Mouse (Mus musculus) liver, embryonic 16.5 days (tissue): ENCODE measurements at regions not wholly inside any gene's neighbourhood (a gene's known extent, or its start where the extent isn't known, plus 50 kb on each side); places are given as distances from the start of the nearest gene placed in this dataset.

Experiments used
- ATAC-seq: fragments of 200-750 bp; cut with Nextera tagmentation; 2 replicates; pipeline ENCODE4 v1.8.0; 2017; ENCODE audit warnings: low read depth, mild to moderate bottlenecking, moderate number of reproducible peaks, moderate library complexity
- H3K27ac ChIP-seq: fragments of 300-500 bp; sonication (generic); 2 replicates; pipeline ENCODE4 v1.5.1; 2014; ENCODE audit warnings: mild to moderate bottlenecking, low read length
- H3K27me3 ChIP-seq: fragments of 300-500 bp; sonication (generic); 2 replicates; pipeline ENCODE4 v1.6.1; 2014; ENCODE audit warnings: low read depth, low read length, mixed read lengths; ENCODE audit not compliant: control insufficient read depth, insufficient read depth
- H3K36me3 ChIP-seq: fragments of 300-500 bp; sonication (generic); 2 replicates; pipeline ENCODE4 v1.6.1; 2014; ENCODE audit warnings: mild to moderate bottlenecking; ENCODE audit not compliant: control insufficient read depth, insufficient read depth
- H3K4me1 ChIP-seq: fragments of 300-500 bp; sonication (generic); 2 replicates; pipeline ENCODE4 v1.6.1; 2014; ENCODE audit warnings: low read depth, low read length, mixed read lengths; ENCODE audit not compliant: control insufficient read depth
- H3K4me2 ChIP-seq: fragments of 300-500 bp; sonication (generic); 2 replicates; pipeline ENCODE4 v1.6.1; 2014; ENCODE audit warnings: low read depth, low read length, mixed read lengths
- H3K4me3 ChIP-seq: fragments of 300-500 bp; sonication (generic); 2 replicates; pipeline ENCODE4 v1.5.1; 2014; ENCODE audit warnings: low read depth, mild to moderate bottlenecking, low read length
- H3K9ac ChIP-seq: fragments of 300-500 bp; sonication (generic); 2 replicates; pipeline ENCODE4 v1.6.1; 2014; ENCODE audit warnings: low read depth, low read length
- H3K9me3 ChIP-seq: fragments of 300-500 bp; sonication (generic); replicated peaks from 2 replicates; pipeline ENCODE4 v1.6.1; 2016; ENCODE audit warnings: low read length; ENCODE audit not compliant: control insufficient read depth
- WGBS: fragments of 180-500 bp; shearing (Covaris S2); extraction: QIAGEN DNeasy Blood & Tissue Kit; methylation state at CpG from one replicate; pipeline ENCODE4 v1.1.7; 2014; ENCODE audit not compliant: insufficient replicate concordance; 5-methylcytosine and 5-hydroxymethylcytosine counted together

DNA sequence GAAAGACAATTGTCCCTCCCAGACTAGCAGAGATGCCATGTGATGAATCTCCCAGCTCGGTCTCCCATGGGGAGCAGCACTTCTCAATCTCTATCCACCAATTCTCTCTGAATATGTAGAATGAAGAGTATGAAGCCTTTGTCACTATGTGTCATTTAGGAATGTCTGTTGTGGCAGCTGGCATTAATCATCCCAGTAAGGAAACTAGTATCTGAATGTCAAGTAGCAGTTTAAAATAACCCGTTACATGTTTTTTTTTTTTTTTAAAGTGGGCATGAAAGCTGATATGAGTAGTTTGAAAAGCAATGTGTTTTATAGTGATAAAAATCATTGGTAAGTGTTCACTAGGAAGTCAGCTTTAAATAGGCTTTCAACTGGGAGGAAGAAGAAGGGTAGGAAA is 58.4 kb upstream of the Dcbld2 start:
- Histone ChIP-seq H3K27me3 (no peaks in the 10 kb centered on the region), H3K9me3 (no peaks in the 10 kb centered on the region), H3K36me3 (no peaks in the 10 kb centered on the region), H3K9ac (no peak overlapping the region), H3K4me1 (no peaks in the 10 kb centered on the region), H3K4me2 (no peak overlapping the region), H3K4me3 (no peak overlapping the region), H3K27ac (no peak overlapping the region)
- ATAC-seq: no peak
- 38% methylated on average over 2 of the region's 2 CpGs for whole genome bisulfite sequencing

DNA sequence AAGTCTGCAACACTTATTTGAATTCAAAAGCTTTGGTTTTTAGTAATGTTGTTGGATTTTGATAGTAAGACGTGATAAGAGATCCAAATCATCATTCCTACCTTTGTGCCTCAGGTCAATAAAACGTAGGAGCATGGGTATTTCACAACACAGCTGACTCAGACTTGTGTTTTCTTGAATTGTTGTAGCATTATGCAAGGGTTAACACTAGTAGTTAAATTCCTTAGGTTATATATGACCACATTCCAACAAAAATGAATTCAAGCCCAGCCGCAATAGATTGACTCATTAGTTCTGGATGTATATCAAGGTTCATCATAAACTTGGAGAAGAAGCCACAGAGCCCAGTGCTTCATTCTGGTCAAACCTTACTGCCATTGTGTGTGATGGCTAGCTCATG is 56.1 kb upstream of the Dcbld2 start:
- WGBS: 52% methylated on average over 3 of the region's 3 CpGs
- Histone ChIP-seq H3K9ac (no peak overlapping the region), H3K27me3 (no peaks in the 10 kb centered on the region), H3K4me3 (no peak overlapping the region), H3K4me1 (no peaks in the 10 kb centered on the region), H3K9me3 (no peaks in the 10 kb centered on the region), H3K4me2 (no peak overlapping the region), H3K36me3 (no peaks in the 10 kb centered on the region), H3K27ac (no peak overlapping the region)
- ATAC-seq: no peak

DNA sequence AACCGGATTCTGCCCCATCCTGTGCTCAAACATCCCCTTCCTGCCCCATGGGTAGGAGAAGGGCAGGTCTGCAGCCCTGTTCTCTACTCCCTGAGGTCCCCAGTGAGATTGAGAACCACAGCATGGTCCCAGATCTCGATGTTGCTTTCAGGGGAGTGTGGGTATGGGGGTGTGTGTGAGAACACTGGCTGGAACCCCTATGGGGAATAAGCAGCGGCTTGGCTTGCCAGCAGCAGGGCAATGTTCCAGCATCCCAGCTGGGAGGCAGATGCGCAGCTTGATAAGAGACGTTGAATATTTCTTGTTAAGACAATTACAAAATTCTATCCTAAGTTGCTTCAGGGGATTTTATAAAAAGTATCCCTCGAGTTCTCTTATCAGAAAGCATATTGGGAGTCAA is 53.7 kb upstream of the Dcbld2 start:
- H3K9ac ChIP-seq: no peak overlapping the region
- H3K4me3 ChIP-seq: no peak overlapping the region
- H3K36me3 ChIP-seq: no peaks in the 10 kb centered on the region
- H3K27ac ChIP-seq: no peak overlapping the region
- H3K9me3 ChIP-seq: no peaks in the 10 kb centered on the region
- H3K4me2 ChIP-seq: no peak overlapping the region
- WGBS: 56% methylated on average over 6 of the region's 6 CpGs
- H3K4me1 ChIP-seq: no peaks in the 10 kb centered on the region
- H3K27me3 ChIP-seq: no peaks in the 10 kb centered on the region
- ATAC-seq: no peak
